Mouse (Mus musculus): ENCODE measurements around the gene D11Wsu47e.

DNA sequence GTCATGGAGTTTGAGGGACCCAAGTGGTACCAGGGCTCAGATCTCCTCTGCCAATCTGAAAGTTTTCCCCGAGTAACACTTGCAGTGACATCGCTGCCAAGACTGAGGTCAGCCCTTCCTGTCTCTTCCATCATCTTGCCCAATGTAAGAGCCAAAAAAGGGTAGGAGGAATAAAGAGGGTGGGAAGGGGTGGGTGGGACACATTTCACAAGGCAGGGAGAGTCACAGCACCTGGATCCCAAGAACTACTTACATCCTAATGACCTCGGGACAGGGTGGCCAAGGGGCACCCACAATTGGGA lies 53.3 kb downstream of the D11Wsu47e start:
- TF ChIP-seq POLR2A (IDR thresholded peaks at IDR 0.05; ENCODE audit: borderline replicate concordance, control insufficient read depth, low read depth, low read length) (no peak), CTCF (IDR thresholded peaks at IDR 0.05; ENCODE audit: control insufficient read depth, insufficient read depth, low read length) (no peak)
